Mouse (Mus musculus) fat pad, adult 2 months (tissue): ENCODE results near the gene Btbd35f11.
"Not testable (repeated sequence)": the region's sequence is repeated elsewhere in the genome, so short reads cannot be mapped to it uniquely, and the experiment has no call there.

Experiments
- DNase-seq: peaks from one replicate; pipeline ENCODE4 v3.0.0-alpha.2; 2011; ENCODE audit warnings: low read depth, low spot score; ENCODE audit errors: extremely low read depth

Gene Btbd35f11

GRCm38 (mm10) chrX:3443590-3443989, at the start of gene Btbd35f11:
Gene Btbd35f11 (minus strand): TSS chrX:3443690.
- DNase-seq, result not testable (repeated sequence)

GRCm38 (mm10) chrX:3409946-3410345, 33.5 kb downstream of the Btbd35f11 start:
- DNase-seq, result not testable (repeated sequence)
